Mouse (Mus musculus): ENCODE measurements around the gene Gm44503.

DNA sequence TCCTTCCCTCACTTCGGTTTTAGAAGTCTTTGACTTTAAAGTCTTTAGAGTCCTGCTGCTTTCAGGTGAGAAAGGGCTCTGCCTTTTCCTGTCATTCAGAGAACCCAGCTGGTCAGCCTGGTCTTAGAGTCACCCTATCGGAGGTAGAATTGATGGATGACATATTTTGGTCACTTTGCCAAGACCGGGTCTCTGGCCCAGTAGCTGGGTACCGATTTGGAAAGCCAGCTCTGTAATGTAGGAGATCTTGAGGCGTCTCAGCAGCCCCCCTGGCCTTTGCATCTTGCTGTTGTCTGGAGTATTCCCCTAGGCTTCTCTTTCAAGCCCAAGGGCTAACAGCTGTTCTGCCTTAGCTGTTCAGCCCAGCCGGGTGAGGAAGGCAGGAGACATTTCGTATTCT, 86.6 kb downstream of the Gm44503 start:
- no peak for TF ChIP-seq CTCF (IDR thresholded peaks at IDR 0.05; ENCODE audit: insufficient read depth, low read length)
- TF ChIP-seq POLR2A (IDR thresholded peaks at IDR 0.05; ENCODE audit: borderline replicate concordance, extremely low read depth, low read depth, low read length), result no peak
